Mouse (Mus musculus): ENCODE measurements around the gene Gm49373.

Gene Gm49373

GRCm38 (mm10) chr9:21073044-21073840 lies at the start of gene Gm49373, which contains the start of gene Fdx1l:
TSS of gene Gm49373 (minus strand) at chr9:21073096.
TSS of gene Fdx1l (minus strand) at chr9:21073614.
- DNase-seq (ENCODE audit: low read depth), result peak; percentile 56

DNA sequence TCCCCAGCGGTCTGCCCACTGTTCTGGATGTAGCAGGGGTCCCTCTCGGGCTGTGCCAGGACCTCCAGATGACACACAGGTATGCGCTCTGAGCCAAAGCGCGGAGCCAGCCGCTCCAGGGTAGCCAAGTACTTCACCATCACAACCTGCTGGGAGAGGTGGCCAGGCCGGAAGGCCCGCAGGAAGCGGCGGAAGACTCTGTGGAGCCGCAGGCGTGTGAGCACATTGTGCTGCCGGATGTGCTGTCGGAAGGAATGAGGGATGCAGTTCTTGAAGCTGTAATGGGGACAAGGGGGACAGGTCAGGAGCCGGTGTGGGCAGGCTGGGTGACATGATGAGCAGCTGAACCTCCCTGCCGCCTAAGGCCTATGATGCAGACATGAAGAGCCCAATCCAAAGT lies 48.6 kb upstream of the Gm49373 start:
- DNase-seq (ENCODE audit: low read depth), result no peak

- DNase-seq (ENCODE audit: low read depth), result no peak
Measured at GRCm38 (mm10) chr9:21117073-21117472, 44.2 kb upstream of the Gm49373 start.

GRCm38 (mm10) chr9:21115105-21115504 lies 42.2 kb upstream of the Gm49373 start:
- DNase-seq (ENCODE audit: low read depth), result no peak

DNA sequence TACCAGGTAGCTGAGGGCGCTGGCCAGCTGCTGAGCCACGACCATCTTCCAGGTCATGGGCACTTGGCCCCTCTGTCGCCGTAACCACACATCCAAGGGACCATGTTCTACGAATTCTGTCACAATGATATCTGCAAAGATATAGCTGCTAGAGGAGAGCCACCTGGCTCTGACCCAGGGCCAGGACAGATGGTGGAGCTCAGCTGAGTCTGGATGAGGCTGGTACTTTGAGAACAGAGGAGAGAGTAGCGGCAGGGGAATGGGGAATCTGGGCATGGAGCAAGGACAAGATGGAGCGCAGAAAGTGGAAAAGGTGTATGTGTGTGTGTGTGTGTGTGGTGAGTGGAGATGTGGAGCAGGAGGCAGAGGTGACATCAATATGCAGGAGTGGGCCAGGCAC lies 41.3 kb upstream of the Gm49373 start:
- no peak for DNase-seq (ENCODE audit: low read depth)

GRCm38 (mm10) chr9:21113751-21114150 lies 40.9 kb upstream of the Gm49373 start:
- DNase-seq (ENCODE audit: low read depth), result no peak

DNA sequence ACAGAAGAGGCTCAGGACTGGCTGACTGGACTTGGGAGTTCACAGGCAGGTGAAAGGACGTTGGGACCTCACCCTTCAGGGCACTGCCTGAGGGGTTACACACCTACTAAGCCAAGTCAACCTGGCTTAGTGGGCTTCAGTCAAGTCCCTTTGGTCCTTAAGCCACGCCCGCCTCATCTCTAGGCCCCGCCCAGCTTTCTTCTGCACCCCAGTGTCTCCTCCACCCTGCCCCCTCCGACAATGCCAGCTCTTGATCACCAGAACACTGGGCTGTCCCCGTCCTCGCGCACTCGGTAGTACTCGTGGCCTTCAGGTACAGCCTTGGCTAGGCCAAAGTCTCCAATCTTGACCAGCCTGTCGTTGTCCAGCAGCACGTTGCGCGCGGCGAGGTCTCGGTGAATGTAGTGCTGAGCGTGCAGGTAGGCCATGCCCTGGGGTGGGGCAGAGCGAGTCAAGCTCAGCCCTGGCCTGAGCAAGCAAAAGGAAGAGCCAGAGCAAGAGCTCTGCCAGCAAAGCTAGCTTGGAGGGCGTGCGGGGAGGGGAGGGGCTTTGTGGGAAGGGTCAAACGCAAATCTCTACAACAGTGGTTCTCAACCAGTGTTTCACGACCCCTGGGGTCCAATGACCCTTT lies 34.8 kb upstream of the Gm49373 start:
- DNase-seq (ENCODE audit: low read depth), result no peak

DNA sequence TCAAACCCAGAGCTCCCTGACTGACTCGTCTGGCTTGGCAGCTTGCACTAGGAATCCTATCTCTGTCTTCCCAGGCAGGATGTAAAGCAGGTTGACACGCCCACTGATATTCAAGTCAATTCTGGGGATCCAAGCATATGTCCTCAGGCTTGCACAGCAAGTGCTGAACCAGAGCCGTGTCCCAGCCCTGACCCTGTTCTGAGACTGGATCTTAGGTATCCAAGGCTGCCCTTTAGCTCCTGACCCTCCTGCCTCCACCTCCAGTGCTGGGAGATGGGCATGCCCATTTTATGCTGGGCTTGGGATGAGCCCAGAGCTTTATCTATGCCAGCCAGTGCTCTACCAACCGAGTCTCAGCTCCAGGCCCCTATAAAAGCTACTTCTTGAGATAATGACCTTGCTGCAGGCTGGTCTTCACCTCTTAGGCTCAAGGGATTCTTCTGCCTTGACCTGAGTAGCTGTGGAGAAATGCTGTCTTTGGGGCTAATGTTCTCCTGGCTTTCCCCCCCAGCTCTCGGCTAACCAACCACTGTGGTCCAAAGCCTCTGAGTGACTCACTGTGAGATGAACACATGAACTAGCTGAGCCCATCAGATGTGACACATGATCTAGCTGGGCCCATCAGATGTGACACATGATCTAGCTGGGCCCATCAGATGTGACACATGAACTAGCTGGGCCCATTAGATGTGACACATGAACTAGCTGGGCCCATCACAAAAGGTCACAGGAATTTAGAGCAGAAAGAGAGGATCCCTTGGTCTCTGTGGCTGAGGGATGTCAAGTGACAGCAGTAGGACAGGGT lies 33.1 kb upstream of the Gm49373 start:
- no peak for DNase-seq (ENCODE audit: low read depth)

GRCm38 (mm10) chr9:21104814-21105213 lies 31.9 kb upstream of the Gm49373 start:
- DNase-seq (ENCODE audit: low read depth), result no peak

DNA sequence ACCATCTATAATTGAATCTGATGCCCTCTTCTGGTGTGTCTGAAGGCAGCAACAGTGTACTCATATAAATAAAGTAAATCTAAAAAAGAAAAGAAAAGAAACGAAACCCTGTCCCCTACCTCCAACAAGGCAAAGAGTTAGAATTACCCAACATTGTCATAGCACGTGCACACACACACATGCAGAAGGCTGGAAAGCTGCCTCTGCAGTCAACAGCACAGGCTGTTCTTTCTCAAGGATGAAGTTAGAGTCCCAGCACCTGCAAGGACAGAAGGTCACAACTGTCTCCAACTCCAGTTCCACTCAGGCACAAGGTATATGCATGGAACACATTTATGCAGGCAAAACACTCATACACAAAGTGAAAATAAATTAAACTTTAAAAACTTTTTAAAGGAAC lies 29.2 kb upstream of the Gm49373 start:
- no peak for DNase-seq (ENCODE audit: low read depth)

- DNase-seq (ENCODE audit: low read depth), result no peak
Measured at GRCm38 (mm10) chr9:21100447-21101161, 27.7 kb upstream of the Gm49373 start.

DNA sequence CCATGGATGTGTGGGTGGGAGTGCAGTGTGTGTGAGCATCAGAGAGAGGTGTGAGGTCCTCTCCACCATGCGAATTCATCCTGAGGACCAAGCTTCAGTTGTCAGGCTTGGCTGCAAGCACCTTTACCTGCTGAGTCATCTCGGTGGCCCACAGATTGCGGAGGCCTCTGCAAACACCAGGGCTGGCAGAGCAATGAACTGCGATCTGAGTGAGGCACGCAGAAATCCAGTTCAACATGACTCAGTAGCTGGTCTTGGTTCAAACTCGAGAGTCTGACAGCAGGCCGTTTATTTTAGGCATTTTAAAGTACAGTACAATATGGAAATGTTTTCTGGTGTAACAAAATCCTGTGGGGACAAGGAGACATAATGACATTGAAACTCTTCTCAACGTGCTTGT lies 24.9 kb upstream of the Gm49373 start:
- DNase-seq (ENCODE audit: low read depth), result no peak

GRCm38 (mm10) chr9:21095958-21096357 lies 23.1 kb upstream of the Gm49373 start:
- DNase-seq (ENCODE audit: low read depth), result no peak

- DNase-seq (ENCODE audit: low read depth), result no peak
Measured at GRCm38 (mm10) chr9:21093423-21093822, 20.5 kb upstream of the Gm49373 start.

- DNase-seq (ENCODE audit: low read depth), result peak; percentile 97
Measured at GRCm38 (mm10) chr9:21091707-21092320, 18.9 kb upstream of the Gm49373 start, which contains the start of the genes Gm38431 and Raver1. TSS of gene Gm38431 (minus strand) at chr9:21091997. TSS of gene Raver1 (minus strand) at chr9:21092008.

DNA sequence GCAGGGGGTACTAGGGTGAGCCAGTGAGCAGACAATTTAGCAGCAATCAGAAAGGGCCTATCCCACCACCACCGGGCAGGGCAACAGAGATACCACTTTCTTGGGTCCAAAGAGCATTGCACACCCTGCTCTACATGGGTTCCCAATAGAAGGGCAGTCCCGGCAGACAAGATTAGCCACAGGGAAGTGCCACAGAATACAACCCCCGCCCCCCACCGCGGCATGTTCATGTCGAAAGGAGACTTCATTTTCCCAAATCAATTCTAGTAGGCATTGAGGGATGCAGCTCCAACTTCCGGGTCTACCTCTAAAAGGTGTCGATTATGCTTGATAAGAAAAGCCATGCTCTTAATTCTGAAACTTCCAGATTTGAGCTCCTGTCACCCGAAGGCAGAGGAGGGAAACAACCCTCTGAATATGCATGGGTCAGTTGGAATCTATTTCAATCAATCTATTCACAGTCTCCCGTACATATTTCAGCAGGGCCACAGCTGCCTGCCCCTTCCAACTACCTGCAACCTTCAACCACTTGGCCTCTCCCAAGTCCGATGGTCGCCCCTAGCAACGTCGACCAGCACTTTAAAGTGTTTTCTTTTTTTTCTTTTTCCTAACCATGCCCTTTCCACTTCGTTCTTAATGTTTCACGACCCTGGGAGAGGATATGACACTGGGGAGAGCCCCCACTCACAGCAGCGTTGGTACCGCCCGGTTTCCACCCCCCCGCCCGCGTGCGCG lies 18.2 kb upstream of the Gm49373 start:
- DNase-seq (ENCODE audit: low read depth), result no peak

GRCm38 (mm10) chr9:21090537-21090936 lies 17.6 kb upstream of the Gm49373 start:
- DNase-seq (ENCODE audit: low read depth), result no peak

DNA sequence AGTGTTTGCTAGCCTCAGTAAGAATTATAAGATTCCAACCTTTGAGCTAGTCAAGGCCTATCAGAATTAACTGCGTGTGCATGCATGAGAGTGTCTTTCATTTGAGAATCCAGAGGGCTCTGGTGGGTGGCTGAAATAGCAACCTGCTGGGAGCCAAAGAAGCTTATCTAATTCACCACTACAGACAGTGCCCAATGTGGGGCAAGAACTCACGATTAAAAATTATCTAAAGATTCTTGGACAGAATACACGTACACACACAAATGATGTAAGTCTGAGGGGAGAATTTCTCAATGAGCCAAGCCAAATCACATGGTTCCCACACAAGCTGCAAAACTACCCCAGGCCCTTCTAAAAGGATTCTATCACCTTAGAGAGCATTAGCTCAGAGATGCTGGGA lies 10.4 kb upstream of the Gm49373 start:
- DNase-seq (ENCODE audit: low read depth), result no peak

- no peak for DNase-seq (ENCODE audit: low read depth)
Measured at GRCm38 (mm10) chr9:21081127-21081526, 8.2 kb upstream of the Gm49373 start.

- DNase-seq (ENCODE audit: low read depth), result no peak
Measured at GRCm38 (mm10) chr9:21075625-21076024, 2.7 kb upstream of the Gm49373 start.

DNA sequence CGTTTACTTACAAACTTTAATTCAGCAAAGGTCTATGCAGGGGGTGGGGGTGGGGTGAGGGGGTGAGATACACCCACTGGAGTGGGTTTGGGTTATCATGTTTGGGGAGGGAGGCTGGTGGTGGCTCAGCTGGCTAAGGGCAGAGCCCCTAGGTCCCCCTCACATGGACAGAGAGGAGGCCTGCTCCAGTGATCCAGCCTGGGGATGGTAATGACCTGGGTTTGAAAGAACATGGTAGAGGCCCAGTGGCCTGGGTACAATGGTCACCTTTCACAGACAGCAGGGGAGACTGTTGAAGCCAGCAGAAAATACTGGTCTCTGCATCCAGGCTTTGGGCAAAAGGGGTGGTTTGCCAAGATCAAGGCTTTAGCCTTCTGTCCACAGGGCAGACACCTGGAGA lies 1.3 kb upstream of the Gm49373 start:
- no peak for DNase-seq (ENCODE audit: low read depth)
